Mouse (Mus musculus): ENCODE data around the gene Best3. TPM values are rescaled to one million over a fixed set of nuclear protein-coding genes. Genes with fewer than 3 reads are reported as not detected.

Gene Best3
- total RNA-seq, 2 experiments from 2014 or later, result 0.12 to 0.27 TPM

GRCm38 (mm10) chr10:116972509-116972908 lies 13.6 kb upstream of the Best3 start, which contains the start of gene Gm10271:
Gene Gm10271 (minus strand): TSS chr10:116972609.
- intact Hi-C loops (cut with DNase I), result no loop called here
- no peak for DNase-seq (ENCODE audit: low spot score in 2 of 2)

DNA sequence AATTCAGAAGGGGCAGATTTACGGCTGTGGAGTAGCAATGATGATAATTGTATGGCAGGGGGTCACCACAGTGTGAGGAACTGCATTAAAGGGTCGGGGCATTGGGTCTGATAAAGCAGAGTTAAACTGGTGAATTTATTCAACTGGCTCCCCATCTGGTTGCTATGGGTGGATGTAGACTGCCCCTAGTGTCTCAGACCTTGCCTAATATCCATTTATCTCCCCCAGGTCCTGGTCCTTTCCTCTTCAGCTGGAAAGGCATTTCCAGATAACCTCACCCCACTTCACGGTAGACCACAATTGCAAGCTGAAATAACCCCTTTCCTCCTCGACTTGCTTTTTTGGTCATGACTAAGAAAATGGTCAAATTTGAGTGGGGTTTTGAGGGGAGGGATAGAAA lies 8.7 kb upstream of the Best3 start:
- DNase-seq (ENCODE audit: low spot score in 2 of 2), result no peak
- intact Hi-C loops (cut with DNase I), result no loop called here

DNA sequence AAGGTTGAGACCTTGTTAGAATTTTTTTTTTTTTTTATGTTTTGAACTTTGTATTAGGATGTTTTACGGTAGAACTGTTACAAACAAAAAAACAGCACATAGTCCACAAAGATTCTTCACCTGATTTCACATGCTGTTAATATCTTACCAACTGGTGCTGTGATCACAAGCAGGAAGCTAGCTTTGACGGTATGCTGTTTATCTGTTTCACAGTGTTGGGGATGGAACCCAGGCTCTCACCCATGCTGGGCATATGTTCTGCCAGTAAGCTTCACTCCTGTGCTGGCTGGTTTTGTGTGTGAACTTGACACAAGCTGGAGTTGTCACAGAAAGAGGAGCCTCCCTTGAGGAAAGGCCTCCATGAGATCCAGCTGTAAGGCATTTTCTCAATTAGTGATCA lies 8.3 kb upstream of the Best3 start:
- intact Hi-C loops (cut with DNase I), result no loop called here
- no peak for DNase-seq (ENCODE audit: low spot score in 2 of 2)

DNA sequence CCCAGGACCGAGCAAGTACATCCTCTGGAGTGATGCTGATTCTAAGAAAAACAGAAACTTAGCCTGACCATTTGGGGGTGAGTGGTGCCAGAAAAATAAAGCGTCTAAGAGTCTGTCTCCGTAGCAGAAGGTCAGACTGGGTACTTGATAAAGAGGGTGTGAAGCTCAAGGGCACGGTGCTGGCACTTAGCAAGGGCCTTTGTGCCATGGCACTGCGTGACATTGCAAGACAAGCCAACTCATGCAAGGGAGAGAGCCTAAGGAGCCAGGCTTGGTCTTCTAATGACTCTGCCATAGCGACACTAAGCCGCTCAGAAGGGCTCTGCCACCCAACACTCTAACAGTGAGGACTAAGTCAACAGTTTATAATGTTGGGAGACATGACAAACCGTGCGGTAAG lies 7.3 kb upstream of the Best3 start:
- intact Hi-C loops (cut with DNase I), result no loop called here
- no peak for DNase-seq (ENCODE audit: low spot score in 2 of 2)

GRCm38 (mm10) chr10:116980273-116980672 lies 5.8 kb upstream of the Best3 start:
- intact Hi-C loops (cut with DNase I), result no loop called here
- DNase-seq (ENCODE audit: low spot score in 2 of 2), result no peak

GRCm38 (mm10) chr10:116980888-116981287 lies 5.2 kb upstream of the Best3 start:
- no peak for DNase-seq (ENCODE audit: low spot score in 2 of 2)
- intact Hi-C loops (cut with DNase I), result no loop called here

DNA sequence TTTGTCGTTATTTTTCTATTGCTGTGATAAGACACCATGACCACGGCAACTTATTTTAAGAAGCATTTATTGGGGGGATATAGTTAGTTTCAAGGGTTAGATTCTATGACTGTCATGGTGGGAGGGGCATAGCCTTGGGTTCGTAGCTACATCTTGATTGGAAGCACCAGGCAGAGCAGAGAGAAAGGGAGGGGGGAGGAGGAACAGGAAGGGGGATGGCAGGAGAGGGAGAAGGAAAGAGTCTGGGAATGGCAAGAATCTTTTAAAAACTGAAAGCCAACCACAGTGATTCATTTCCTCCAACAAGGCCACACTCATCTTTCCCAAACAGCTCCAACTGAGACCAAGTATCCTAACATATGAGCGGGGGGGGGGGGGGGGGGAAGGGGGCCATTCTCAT lies 3.6 kb upstream of the Best3 start:
- intact Hi-C loops (cut with DNase I), result no loop called here
- no peak for DNase-seq (ENCODE audit: low spot score in 2 of 2)

- no peak for DNase-seq (ENCODE audit: low spot score in 2 of 2)
These were observed 1.3 kb upstream of the Best3 start for GRCm38 (mm10) chr10:116984836-116985235.

DNA sequence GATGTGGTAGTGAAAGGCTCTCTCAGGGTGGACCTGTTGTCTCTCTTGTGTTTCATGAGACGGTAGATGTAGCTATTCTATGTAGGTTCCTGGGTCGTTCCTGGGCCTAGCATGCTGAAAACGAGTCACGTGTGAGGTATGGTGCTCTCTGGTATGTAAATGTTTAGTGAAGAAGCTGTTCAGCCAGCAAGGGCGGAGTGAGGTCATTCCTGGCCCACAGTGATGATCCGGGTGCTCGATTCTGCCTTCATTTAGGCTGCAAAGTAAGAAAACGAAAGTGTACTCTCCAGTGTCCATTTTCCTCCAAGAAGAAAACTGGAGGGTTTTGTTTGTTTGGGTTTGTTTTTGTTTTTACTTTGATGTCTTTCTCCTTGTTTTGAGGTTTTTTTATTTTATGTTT lies 7.9 kb downstream of the Best3 start:
- DNase-seq (ENCODE audit: low spot score in 2 of 2), result no peak
- intact Hi-C loops (cut with DNase I), result no loop called here

More at GRCm38 (mm10) chr10:116984836-116985235, 1.3 kb upstream of the Best3 start:
- intact Hi-C loops (cut with DNase I), result no loop called here

DNA sequence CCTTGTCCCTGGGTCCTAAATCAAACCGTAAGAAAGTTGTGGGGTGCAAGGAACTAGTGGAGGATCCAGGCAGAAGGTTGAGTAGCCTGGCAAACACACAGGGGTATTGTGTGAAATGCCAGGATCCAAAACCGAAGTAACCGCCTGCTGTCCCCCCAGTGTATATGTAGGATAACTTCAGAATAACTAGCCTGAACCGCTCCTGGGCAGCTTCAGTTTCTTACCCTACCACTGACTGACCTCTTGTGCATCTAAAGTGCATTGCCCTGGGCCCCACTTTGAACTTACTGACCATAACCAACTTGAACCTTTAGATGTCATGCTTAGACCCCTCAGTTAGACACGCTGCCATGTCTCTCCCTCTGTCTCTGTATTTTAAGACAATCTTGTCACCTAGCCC lies 9.0 kb downstream of the Best3 start:
- intact Hi-C loops (cut with DNase I), result no loop called here
- DNase-seq (ENCODE audit: low spot score in 2 of 2), result no peak

- no peak for DNase-seq (ENCODE audit: low spot score in 2 of 2)
- intact Hi-C loops (cut with DNase I), result no loop called here
These were observed 9.6 kb downstream of the Best3 start for GRCm38 (mm10) chr10:116995584-116996235.

DNA sequence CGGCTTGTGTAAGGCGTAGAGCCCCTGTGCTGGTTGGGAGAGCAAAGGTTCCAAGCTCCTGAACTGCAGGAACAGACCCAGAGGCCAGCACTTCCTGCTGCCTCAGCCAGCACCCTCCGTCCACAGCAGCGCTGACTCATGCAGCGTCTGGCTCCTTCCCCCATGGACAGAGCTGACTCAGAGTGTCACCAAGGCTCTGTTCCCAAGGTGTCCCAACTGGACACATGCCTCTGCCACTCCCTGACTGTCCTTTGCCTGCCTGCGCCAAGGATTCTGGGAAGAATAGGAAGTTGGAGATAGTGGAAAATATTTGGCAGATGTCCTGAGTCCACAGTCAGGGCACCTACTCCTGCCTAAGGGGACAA lies 10.1 kb downstream of the Best3 start:
- intact Hi-C loops (cut with DNase I), result no loop called here

GRCm38 (mm10) chr10:116998716-116999455 lies 12.8 kb downstream of the Best3 start:
- no peak for DNase-seq (ENCODE audit: low spot score in 2 of 2)
- intact Hi-C loops (cut with DNase I), result no loop called here

More for the DNA sequence above, 10.1 kb downstream of the Best3 start:
- no peak for DNase-seq (ENCODE audit: low spot score in 2 of 2)

DNA sequence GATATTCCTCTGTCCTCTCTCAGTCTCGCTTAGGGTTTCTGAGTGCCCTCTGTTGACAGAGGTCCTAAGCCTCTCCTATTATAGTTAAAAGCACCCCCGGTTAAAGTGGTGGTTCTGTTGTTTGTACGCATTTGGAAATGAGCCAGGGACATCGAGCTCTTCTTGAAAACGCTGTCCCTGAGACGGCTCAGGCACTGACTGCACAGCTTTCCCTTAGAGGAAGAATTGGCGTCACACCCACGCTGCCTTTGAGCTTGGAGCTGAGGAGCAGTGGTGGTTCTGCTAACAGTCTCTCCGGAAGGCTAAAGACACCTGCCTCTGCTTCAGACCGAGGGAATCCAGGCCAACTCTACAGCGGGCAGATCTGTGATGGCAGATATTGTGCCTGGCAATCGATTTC lies 14.9 kb downstream of the Best3 start:
- DNase-seq (ENCODE audit: low spot score in 2 of 2), result peak in 1 of 2 experiments; percentile 24
- intact Hi-C loops (cut with DNase I), result no loop called here

DNA sequence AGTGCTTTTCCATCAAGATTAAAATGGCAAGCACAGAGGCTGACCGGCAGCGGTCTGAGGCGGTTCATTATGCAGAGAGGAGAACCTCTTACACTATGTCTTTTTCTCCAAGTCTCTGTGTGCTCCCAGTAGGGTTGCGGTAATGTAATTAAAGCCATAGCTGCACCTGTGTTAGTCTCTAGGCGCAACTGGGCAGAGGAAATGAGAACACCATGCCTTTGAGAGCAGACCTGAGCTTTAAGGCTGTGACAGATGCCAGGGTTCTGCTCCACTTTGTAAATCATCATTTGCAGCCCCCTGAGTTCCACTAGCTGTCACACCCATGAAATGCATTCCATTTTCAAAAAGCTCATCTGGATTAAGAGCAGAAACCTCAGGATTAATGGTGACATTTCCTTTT lies 18.6 kb downstream of the Best3 start:
- intact Hi-C loops (cut with DNase I), result no loop called here
- DNase-seq (ENCODE audit: low spot score in 2 of 2), result no peak

- intact Hi-C loops (cut with DNase I), result no loop called here
- DNase-seq (ENCODE audit: low spot score in 2 of 2), result no peak
These were observed 19.8 kb downstream of the Best3 start for GRCm38 (mm10) chr10:117005707-117006464.

DNA sequence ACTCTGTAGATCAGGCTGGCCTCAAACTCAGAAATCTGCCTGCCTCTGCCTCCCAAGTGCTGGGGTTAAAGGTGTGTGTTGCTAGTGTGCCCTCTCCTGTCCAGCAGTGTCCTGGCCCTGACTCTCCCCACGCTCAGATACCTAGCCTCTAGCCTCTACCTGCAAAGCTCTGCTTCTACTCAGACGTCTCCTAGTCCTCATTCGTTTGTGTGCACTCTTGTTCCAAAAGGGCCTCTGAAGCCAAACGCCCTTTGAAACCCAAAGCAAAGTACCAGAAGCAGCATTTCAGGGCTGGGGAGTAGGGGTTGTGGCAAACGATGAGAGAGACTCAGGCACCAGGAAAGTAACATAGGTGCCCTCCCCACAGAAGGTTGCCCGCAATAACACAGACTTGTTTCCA lies 23.6 kb downstream of the Best3 start:
- DNase-seq (ENCODE audit: low spot score in 2 of 2), result no peak
- intact Hi-C loops (cut with DNase I), result loop anchor here (5.0 kb wide), 1 partner anchor 52 kb away; no protein-coding TSS in a partner anchor

GRCm38 (mm10) chr10:117011047-117011446 lies 24.9 kb downstream of the Best3 start:
- intact Hi-C loops (cut with DNase I), result loop anchor here (5.0 kb wide), 1 partner anchor 54 kb away; no protein-coding TSS in a partner anchor
- no peak for DNase-seq (ENCODE audit: low spot score in 2 of 2)

DNA sequence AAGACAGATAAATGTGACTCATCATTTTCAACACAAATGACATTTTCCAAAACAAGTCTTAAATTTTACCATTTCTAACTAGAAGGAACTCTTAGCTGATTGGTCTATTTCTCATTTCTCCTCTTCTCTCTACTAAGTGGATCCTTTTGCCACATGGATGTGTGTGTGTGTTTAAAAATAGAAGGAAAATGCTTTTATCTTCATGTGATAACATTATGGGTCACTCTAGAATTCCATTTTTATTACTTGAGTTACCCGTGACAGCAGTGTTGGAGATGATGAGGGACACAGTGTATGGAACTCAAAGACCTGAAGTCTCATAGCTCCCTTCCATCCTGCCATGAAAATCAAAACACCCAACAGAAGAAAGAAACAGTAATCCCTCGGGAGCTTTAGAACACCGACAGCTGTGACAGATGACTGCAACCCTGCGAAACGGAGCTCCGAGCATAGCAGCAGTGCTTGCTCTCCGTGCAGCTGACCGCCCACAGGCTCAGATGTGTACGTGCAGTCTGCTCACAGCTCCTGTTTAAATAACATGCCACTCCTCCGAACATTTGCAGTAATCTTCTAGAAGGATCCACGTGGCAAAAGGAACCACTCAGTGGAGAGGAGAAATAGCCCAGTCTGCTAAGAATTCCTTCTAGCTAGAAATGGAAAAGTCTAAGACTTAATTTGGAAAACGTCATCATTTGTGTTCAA lies 27.7 kb downstream of the Best3 start:
- DNase-seq (ENCODE audit: low spot score in 2 of 2), result peak; percentile 41 to 49
- intact Hi-C loops (cut with DNase I), result loop anchor here (5.0 kb wide), 1 partner anchor 57 kb away; no protein-coding TSS in a partner anchor

GRCm38 (mm10) chr10:117014565-117014964 lies 28.5 kb downstream of the Best3 start:
- DNase-seq (ENCODE audit: low spot score in 2 of 2), result no peak
- intact Hi-C loops (cut with DNase I), result loop anchor here (5.0 kb wide), 1 partner anchor 57 kb away; no protein-coding TSS in a partner anchor
